Mouse (Mus musculus): Measurements from ENCODE around the gene Nf2.

Gene Nf2

DNA sequence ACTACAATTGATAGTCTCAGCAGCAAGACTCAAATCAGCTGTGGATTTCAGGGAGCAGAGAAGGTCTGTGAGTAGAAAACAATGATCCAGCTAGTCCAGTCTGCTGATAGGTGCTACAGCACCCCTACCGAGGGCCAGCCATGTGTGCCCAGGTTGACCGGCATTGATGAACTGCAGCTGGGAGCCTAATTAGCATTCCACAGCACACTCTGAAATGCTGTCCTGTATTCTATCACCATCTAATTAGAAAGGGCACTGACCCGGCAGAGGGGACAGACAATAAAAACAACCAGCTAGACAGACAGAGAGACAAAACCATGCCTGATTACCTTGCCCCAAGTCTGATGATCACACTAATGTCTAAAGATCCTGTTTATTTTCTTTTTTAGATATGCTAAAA lies 56.3 kb downstream of the Nf2 start:
- no peak for DNase-seq (ENCODE audit: low read depth, low spot score)

DNA sequence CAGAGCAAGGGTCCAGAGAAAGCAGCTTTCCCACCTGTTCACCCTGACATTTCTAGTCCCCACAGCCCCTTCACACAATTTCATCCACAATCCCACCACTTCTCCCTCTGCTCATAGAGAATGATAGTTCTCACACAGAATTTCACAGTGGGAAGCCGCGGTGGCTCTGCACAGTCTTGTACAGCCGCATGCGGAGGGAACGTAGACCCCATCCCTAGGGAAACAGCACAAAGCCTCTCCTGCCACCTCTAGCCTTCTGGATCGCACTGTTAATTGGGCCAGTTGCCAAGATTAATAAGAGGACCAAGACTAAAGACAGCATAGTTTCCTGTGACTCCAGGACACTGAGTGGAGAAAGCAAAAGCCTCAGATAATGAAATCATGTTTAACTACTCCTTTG lies 57.8 kb downstream of the Nf2 start:
- DNase-seq (ENCODE audit: low read depth, low spot score): no peak

DNA sequence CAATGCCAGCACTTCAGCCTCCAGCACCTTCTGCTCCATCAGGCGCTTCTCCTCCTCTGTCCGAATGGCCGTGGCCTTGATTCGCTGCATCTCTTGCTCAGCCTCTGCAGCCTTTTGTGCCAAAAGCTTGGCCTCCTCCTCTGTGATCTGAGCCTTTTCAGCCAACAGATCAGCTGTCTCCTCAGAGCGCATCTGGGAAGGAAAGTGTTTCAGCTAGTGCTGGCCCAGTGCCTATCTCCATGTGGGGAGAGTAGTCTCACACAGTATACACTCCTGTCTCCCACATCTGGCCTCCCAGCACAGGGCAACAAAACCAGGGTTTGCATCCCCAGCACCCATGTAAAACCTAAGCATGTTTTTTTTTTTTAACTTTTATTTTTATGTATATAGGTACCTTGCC lies 59.6 kb downstream of the Nf2 start:
- no peak for DNase-seq (ENCODE audit: low read depth, low spot score)

DNA sequence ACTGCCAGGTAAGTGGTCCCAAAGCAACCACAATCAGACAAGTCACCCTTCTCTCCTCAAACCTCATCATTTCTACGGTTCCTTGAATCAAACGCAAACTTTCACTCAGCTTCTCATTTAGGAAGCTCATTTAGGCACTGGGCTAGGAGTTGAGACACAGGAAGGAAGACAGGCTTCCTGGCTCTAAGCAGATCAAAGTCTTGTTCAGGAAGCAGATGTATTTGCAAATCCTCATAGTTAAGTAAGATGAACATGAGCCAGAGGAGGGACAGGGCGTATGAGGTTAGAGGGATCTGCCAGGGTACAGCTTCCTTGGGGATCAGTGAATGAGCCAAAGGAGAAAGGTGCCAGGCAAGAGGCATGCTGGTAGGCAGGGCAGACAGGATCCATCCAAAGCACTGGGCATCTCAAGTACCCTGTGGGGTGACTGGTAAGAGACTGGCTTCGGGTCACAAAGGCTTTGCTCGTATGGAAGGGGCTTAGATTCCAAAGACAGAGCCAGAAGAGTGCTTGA lies 64.7 kb downstream of the Nf2 start:
- DNase-seq (ENCODE audit: low read depth, low spot score): peak; percentile 18

DNA sequence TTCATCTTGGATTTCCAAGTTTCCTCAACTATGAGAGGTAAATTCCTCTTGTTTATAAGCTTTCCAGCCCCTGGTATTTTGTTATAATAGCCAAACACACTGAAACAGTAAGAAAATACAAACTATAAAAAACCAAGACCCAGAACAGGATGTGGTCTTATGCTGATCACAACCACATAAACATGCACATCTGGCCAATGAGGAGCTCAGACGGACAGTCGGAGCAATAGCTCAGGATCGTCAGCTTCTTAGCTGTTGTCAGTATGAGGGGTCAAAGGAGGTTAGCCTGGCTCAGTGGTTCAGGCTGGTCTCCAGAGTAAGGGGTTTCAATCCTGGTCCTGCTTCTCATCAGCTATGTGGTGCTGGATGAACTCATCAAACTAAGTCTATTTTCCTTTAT lies 66.2 kb downstream of the Nf2 start:
- no peak for DNase-seq (ENCODE audit: low read depth, low spot score)

DNA sequence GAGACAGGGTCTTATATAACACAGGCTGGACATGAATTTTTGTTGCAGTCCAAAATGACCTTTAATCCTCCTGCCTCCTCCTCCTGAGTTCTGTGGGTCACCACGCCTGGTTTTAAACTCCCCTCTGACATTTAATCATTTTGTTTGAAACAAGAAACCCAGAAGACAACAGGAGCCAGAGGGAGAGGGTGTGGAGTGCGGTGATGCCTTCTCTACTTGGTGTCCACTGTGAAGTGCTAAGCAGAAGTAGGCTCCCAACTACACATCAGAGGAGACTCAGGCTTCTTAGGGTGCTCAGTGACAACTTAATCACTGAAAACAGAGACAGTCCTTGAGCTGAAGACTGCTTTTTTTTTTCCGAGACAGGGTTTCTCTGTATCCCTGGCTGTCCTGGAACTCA lies 68.4 kb downstream of the Nf2 start:
- no peak for DNase-seq (ENCODE audit: low read depth, low spot score)

DNA sequence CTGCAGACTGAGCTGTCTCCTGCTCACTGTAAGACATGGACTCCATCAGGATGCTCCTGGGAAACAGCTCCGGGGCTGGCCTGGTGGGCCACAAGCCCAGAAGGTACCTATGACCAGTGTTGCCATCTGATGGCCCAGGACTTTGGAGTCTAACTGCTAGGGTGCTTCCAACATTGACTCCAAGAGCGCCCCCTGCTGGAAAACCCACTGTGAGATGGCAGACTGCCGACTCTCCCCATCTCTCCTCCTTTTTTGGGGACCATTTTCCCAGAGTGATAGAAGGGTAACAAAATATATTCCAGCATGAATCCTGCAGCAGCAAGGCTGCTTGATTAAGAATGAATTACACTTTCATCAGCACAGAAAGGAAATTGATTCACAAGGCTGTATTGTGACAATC lies 76.4 kb downstream of the Nf2 start:
- DNase-seq (ENCODE audit: low read depth, low spot score): peak; percentile 20

DNA sequence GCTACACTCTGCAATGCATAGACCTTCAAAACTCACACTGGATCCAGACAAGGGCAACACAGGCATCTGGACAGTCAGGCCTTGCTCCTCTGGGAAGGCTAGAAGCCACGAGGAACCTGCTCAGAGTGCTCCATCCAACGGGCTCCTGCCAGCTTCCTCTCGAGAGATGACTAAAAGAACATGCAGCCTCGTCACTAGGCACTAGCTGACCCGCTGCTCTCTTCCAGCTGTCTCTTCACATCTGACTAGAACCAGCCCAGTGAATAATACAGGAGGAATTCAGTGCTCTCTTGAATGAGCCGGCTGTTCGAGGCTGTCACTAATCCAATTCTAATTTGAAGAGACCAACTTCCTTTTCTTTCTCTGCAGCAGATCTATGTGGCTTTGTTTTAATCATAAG lies 77.6 kb downstream of the Nf2 start:
- no peak for DNase-seq (ENCODE audit: low read depth, low spot score)

DNA sequence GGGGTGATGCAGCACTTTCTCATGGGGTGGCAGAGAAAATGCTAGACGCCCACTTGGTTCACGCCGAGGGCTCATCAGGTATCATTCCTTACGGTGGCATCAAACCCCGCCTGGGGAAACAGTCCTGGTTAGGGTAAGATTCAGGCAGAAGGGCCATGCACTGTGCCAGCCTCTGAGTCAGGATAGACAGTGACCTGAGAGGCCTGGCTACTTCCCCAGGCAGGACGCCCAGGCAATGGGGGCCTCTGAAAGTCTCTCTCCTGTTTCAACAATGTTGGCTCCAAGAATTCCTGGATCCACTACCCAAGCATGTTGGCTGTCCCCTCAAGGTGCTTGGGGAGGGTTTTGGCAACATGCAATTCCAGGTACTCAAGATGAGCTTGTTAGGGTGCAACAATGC lies 79.5 kb downstream of the Nf2 start:
- DNase-seq (ENCODE audit: low read depth, low spot score): no peak

DNA sequence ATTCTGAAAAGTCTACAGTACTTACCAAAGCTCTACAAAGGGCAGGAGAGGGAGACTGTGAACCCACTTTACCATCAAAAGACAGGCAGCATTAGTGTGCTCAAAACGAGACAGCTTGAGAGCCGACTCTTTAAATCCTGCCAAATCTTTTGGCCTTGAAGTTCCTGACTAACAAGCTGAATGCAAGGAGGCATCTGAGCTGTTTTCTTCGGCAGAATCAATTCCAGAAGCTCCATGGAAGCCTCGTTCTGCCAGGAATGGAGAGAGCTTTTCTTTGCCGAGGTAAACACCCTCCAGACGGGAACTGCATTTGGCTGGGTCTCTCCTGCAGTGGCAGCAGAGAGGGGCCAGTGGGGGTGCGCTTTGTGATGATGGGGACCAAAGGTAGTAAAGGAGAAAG lies 80.0 kb downstream of the Nf2 start:
- no peak for DNase-seq (ENCODE audit: low read depth, low spot score)

DNA sequence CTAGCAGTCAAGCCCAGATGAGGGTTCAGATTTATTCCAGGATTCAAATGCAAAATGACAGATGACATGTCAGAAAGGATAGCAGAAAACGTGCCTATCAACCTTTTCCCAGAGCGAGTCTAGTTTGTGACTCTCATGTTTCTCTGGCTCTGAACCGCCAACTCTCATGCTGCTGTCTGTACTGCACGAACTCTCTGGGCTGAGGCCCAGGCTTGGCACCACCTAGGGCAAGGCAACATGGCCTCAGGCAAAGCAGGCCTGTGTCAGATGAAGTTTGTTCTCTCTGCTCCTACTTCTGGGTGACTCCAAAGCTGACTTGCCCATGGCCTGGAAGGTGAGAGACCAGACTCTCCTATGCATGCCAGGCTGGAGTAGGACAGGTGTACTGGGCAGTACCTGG lies 80.9 kb downstream of the Nf2 start:
- DNase-seq (ENCODE audit: low read depth, low spot score): no peak

DNA sequence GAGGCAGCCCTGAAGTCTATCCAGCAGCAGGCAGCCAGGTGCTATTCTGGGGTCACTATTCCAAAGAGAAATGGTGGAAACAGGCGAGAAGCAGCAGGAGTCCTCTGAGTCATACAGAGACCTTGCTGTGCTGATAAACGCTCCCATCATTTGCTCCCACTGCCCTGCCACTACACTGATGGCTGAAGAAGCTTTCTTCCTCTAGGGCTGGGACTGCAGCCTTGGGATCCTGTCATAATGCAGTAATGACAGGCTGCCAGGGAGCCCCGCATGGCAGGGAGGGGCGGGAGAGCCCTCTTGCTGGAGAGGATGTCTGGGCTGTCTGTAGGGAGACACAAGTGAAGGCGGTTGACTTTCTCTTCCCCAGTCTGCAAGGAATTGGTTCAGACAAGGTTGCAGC lies 84.9 kb downstream of the Nf2 start:
- no peak for DNase-seq (ENCODE audit: low read depth, low spot score)

DNA sequence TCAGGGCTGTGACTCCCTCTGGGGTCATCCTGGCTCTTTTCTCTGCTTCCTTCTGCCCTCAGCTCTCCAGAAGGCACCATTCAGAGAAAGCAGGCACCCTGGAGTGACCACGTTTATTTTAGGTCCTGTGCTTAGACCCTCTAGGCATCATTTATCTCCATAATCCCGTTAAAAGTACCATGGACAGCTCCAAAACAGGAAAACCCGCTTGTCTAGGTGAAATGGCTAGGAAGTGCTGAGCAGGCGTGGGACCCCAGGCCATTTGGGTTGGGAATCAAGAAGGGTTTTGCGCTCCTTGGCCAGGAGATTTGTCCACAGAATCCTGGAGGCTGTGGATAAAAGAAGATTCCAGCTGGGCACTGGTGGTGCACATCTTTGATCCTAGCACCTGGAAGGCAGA lies 85.7 kb downstream of the Nf2 start:
- no peak for DNase-seq (ENCODE audit: low read depth, low spot score)

DNA sequence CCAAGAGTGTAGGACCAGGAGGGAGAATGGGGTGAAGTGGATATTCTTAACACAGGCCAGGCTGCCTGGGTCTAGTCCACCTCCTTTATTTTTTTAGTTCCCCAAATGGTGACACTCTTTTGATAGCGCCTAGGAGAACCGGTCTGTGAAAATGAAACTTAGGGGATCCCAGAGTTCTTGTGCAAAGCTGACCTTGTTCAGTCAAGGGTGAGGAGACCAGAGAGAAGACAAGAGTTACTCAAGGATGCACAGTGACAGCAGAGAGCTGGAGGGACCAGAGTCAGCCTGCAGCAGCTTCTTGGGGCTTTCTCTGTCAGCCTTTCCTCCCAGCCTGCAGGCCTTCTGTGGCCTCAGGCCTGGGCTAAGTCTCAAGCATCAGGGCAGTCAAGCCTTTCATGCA lies 86.8 kb downstream of the Nf2 start:
- no peak for DNase-seq (ENCODE audit: low read depth, low spot score)

DNA sequence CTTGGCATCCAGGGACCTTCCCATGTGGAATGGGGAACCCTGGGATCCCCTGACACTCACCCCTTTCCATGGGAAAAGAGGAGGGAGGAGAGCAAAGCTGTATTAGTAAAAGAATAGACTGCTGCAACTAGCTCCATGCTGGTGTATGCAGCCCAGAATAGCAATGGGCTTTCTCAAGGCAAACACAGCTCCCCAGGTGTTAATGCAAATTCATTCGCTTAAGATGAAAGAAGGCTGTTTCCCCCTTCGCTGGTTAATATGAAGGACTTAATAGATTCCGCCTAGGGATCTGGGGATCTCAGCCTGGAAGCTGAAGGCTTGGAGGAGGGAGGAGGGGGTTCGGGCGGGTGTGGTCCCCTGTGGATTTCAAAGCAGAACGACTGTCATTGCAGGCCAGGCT lies 87.3 kb downstream of the Nf2 start:
- no peak for DNase-seq (ENCODE audit: low read depth, low spot score)

DNA sequence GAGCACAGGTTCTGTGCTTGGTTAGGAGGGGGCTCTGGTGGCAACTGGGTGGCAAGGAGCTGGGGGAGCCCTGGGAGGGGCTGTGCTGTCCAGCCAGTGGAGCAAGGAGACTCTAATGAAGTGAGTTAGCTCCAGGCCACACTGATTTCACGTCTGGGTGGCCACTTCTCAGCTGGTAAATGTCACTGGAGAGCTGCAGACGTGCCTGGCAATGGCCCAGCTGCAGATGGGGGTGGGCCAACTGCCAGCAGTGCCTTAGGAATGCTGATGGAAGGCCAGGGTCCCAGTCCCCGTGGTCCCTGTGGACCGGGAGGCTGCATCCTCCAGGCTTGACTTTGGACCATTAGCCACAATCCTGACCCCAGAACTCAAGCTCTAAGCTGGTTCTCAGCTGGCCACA lies 88.9 kb downstream of the Nf2 start:
- no peak for DNase-seq (ENCODE audit: low read depth, low spot score)

DNA sequence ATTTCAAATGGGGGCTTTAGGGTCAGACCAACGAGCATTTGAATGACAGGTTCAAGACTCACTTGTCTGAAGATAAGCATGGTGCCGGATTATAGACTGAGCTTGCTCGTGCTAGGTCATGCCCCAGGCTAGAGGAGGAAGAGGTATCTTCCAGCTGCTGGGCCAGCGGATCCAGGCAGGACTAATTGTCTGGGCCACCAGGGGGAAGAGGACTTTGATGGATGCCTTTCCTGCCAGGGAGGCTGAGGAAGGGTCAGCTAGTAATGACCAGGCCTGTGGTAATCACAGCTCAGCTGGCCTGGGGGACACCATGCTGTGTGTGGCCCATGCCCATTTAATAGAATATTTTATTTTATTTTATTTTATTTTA lies 91.6 kb downstream of the Nf2 start:
- no peak for DNase-seq (ENCODE audit: low read depth, low spot score)

DNA sequence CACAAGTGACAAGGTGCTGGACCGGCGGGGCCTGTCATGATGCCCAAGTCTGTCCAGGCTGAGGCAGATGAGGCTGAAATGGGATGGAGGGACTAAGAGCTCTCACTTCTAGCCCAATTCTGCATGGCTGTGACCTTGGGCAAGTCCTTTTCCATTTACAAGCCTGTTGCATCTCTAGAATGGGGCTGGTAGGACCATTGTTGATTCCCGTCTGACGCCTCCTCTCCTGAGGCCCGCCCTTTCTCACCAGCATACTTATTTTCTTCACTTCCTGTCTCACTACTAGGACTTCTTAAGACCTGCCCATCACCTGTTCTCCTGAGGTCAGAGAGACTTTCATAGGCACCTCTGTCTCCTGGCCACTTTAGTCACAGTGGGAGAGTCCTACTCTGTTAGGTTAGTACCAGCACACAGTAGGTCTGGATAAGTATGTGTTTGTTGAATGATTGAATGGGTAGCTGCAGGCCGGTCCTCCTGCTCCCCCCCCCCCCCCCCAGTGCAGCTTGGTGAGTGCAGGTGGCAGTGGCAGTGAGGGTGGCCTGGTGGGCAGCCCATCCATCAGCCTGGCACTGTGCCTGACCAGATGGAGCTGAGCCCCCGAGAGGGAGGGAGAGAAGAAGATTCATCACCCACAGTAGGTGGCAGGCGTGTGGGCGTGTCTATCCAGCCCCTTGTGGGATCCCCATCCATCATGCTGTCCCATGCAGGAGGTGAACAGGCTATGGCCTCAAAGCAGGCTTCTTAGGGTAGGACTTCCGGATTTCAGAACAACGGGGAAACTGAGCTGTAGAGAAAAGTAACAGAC lies 92.2 kb downstream of the Nf2 start:
- no peak for DNase-seq (ENCODE audit: low read depth, low spot score)

DNA sequence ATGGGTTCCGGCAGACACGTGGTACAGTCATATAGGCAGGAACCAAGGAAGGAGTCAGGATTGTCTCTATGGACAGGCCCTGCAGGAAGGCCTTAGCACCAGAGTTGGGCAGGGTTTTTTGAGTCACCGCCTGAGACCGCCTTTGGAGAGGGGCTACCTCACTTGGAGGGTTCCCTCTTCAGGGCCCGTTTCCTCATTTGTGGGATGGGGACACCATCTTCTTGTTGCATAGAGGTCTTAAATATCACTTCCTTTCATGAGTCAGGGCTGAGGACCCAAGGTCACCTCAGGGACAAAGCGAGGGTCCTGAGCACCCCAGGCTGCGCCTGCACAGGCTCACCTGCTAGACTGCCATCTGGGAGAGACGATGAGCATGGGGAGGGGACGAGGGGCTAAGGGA lies 92.9 kb downstream of the Nf2 start:
- DNase-seq (ENCODE audit: low read depth, low spot score): no peak

DNA sequence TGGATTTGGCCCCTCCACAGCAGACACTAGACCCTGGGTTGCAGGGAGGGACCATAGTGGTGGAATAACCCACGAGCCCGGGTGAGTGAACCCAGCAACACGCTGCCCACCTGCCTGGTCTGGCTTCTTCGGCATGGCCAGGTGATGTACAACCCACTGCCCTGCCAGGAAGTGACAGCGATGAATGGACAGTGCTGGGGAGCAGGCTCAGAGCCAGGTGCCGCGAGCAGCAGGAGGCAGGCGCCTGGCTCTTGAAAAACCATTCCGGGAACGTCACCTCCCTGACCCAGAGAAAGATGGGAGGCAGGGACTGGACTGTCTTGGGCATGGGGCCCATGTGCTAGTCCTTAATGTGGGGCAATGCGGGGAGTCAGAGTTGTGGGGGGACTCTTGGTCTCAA lies 94.5 kb downstream of the Nf2 start:
- DNase-seq (ENCODE audit: low read depth, low spot score): no peak

DNA sequence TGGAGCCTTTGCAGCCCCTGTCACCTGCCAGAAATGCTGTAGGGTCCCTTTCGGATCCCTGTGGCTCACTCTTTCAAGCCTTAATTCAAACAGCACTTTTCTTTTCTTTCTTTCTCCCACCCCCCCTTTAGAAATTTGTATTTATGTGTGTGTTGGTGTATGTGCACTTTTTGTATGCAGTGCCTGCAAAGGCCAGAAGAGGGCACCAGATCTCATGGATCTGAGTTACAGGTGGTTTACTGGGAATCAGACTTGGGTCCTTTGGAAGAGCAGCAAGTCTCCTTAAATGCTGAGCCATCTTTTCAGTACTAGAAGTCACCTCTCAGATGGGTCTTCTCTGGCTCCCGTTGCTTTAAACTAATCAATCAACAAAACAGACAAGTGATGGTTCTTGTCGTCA lies 95.3 kb downstream of the Nf2 start:
- no peak for DNase-seq (ENCODE audit: low read depth, low spot score)

DNA sequence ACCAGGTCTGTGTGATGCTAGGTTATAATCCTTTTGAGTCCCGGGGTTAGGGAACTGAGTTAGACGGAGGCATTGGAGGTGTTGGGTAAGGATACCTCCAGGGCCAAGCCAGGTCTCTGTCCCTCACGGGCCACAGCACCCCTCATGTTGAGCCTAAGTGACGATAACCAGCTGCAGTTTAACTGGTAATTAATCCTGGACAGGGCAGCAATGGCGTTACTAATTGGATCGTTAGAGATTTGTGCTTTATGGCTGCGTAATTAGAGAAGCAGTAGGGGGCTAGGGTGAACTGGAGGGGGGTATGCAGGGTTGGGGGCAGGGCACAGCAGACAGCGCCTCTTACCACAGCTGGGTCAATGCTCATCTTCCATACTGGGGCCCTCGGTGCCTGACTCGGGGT lies 96.5 kb downstream of the Nf2 start:
- DNase-seq (ENCODE audit: low read depth, low spot score): no peak

DNA sequence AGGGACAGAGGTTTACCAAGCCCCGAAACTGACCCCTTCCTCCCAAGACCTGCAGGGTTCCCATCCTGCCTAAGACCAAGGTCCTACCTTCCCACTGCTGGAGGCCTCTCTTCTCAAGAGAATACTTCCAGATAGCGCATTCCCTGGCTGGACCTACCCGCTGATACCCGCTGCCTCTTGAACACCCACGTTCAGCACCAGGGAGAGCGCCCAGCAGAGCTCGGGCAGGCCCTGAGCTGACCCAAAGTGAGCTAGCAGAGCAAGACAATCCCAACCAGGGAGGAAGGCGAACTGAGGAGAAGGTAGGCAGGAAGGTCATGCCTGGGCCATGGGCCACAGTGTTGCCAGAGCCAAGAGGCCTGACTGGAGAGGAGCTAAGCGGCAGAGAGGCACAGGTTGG lies 99.1 kb downstream of the Nf2 start:
- DNase-seq (ENCODE audit: low read depth, low spot score): no peak

DNA sequence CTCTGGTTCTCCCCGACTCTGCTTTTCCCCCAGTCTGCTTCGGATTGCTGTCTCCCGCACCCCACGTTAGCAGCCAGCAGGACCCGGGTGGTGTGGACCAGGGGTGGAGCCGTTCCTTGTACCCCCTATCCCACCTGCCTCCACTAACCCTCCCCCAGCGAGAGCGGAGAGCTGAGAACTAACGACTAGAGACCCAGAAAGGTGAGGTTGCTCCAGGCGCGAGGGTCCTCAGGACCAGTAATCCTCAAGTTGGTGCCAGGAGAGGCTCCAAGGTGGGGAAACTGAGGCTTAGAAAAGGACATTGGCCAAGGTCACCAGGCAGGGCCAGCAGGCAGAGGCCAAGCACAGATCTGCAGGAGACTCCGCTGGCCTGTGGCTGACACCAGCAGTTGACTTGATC lies 102.1 kb downstream of the Nf2 start:
- DNase-seq (ENCODE audit: low read depth, low spot score): no peak

All from retina, adult 2 months (tissue).